Mouse (Mus musculus): Measurements from ENCODE around the gene Tph1.

DNA sequence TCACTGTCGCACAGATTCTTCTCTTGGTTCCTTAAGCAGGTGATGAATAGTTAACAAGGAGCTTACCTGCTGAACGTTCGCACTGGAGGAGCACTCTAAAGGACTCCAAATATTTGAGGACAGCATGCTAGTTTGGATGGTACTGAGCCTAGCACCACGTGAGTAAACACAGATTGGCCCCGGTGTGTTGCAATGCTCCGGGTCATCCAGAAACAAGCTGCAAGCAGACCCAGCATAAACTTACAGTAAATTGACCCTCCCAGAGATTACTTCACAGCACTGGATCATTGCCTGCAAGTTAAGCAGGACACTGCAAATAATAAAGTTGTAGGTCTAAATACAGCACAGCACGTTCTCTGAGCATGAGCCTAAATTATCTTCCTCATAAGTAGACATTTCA lies 47.2 kb upstream of the Tph1 start:
- no peak for TF ChIP-seq CTCF (IDR thresholded peaks at IDR 0.05; ENCODE audit: low read depth, low read length)
- no peak for TF ChIP-seq POLR2A (IDR thresholded peaks at IDR 0.05; ENCODE audit: insufficient read depth, low read length)
- no peak for TF ChIP-seq EP300 (IDR thresholded peaks at IDR 0.05; ENCODE audit: insufficient read depth, low read depth, low read length)

Data from ES-Bruce4 (cell line).